Mouse (Mus musculus) spleen, adult 2 months (tissue): ENCODE results near the gene Myl10.

ENCODE experiments used
- CTCF ChIP-seq: fragments of 200-500 bp; IDR thresholded peaks from 2 replicates; pipeline ENCODE4 v1.5.1; 2011; ENCODE audit warnings: mild to moderate bottlenecking, inconsistent platforms; ENCODE audit not compliant: insufficient read depth, insufficient read length, insufficient replicate concordance; ENCODE audit errors: extremely low read depth
- POLR2A ChIP-seq: fragments of 200-500 bp; IDR thresholded peaks from 2 replicates; pipeline ENCODE4 v1.6.1; 2011; ENCODE audit warnings: low read depth, low read length, inconsistent platforms

- no peak for TF ChIP-seq POLR2A
- TF ChIP-seq CTCF = no peak
Measured at GRCm38 (mm10) chr5:136717573-136717854, 24.6 kb downstream of the Myl10 start.
